Mouse (Mus musculus) retina, embryonic 14.5 days (tissue): ENCODE data around the gene Usp47.
A peak's percentile ranks its signal among the peaks of the same experiment; 100 is the strongest.

Experiments
- DNase-seq: peaks from one replicate; pipeline ENCODE4 v3.0.0-alpha.2; 2015; ENCODE audit warnings: low spot score

Usp47 gene

GRCm38 (mm10) chr7:112157584-112158315 is 134.4 kb downstream of the Usp47 start:
- DNase-seq, result peak; percentile 59

- DNase-seq, result peak; percentile 71
Measured at GRCm38 (mm10) chr7:112158316-112158741, 135.0 kb downstream of the Usp47 start.

- DNase-seq, result peak; percentile 83
Measured at GRCm38 (mm10) chr7:112158942-112159341, 135.6 kb downstream of the Usp47 start, which contains the start of gene Dkk3. Gene Dkk3, minus strand, starts transcription at chr7:112159057.

- peak; percentile 66 for DNase-seq
Measured at GRCm38 (mm10) chr7:112159835-112160234, 136.5 kb downstream of the Usp47 start.
